Mouse (Mus musculus) midbrain, embryonic 13.5 days (tissue): ENCODE measurements around the gene Gm10134. TPM values are rescaled to one million over a fixed set of nuclear protein-coding genes. Genes with fewer than 3 reads are reported as not detected.

Experiments used
- ATAC-seq: fragments of 200-750 bp; cut with Nextera tagmentation; 2 replicates; pipeline ENCODE4 v1.8.0; 2017; ENCODE audit warnings: mild to moderate bottlenecking, moderate TSS enrichment, moderate library complexity
- H3K27ac ChIP-seq: fragments of 300-500 bp; sonication (generic); 2 replicates; pipeline ENCODE4 v1.5.1; 2015; ENCODE audit warnings: inconsistent platforms, mild to moderate bottlenecking, moderate library complexity
- H3K27me3 ChIP-seq: fragments of 300-500 bp; sonication (generic); 2 replicates; pipeline ENCODE4 v1.6.1; 2015; ENCODE audit warnings: mild to moderate bottlenecking, inconsistent platforms
- H3K36me3 ChIP-seq: fragments of 300-500 bp; sonication (generic); 2 replicates; pipeline ENCODE4 v1.6.1; 2015; ENCODE audit warnings: mild to moderate bottlenecking, inconsistent platforms
- H3K4me1 ChIP-seq: fragments of 300-500 bp; sonication (generic); replicated peaks from 2 replicates; pipeline ENCODE4 v1.6.1; 2015; ENCODE audit warnings: inconsistent platforms
- H3K4me2 ChIP-seq: fragments of 300-500 bp; sonication (generic); replicated peaks from 2 replicates; pipeline ENCODE4 v1.6.1; 2015; ENCODE audit warnings: moderate library complexity, mild to moderate bottlenecking, inconsistent platforms
- H3K4me3 ChIP-seq: fragments of 300-500 bp; sonication (generic); replicated peaks from 2 replicates; pipeline ENCODE4 v1.5.1; 2015; ENCODE audit warnings: mild to moderate bottlenecking, inconsistent platforms
- H3K9ac ChIP-seq: fragments of 300-500 bp; sonication (generic); replicated peaks from 2 replicates; pipeline ENCODE4 v1.6.1; 2015; ENCODE audit warnings: mild to moderate bottlenecking, inconsistent platforms
- H3K9me3 ChIP-seq: fragments of 300-500 bp; sonication (generic); 2 replicates; pipeline ENCODE4 v1.6.1; 2016; ENCODE audit warnings: mild to moderate bottlenecking, inconsistent platforms
- WGBS: fragments of 180-500 bp; shearing (Covaris S2); methylation state at CpG from one replicate; pipeline ENCODE4 v1.1.7; 2015; 5-methylcytosine and 5-hydroxymethylcytosine counted together
- polyA plus RNA-seq: library from polyadenylated mRNA; unstranded; fragments of >200 nt; fragmentation: Nextera tagmentation; extraction: Ambion mirVana; gene quantifications from 2 replicates; pipeline ENCODE4 v1.2.1, GENCODE M21; 2015

The Gm10134 gene
- polyA plus RNA-seq, 1 experiment from 2014 or later, result 1.0 TPM

GRCm38 (mm10) chr2:28546560-28546959 lies 40.7 kb downstream of the Gm10134 start:
- Histone ChIP-seq H3K4me3 (no peak overlapping the region), H3K4me1 (no peaks in the 10 kb centered on the region), H3K27me3 (no peaks in the 10 kb centered on the region), H3K9me3 (no peaks in the 10 kb centered on the region), H3K9ac (no peak overlapping the region), H3K27ac (no peak overlapping the region), H3K36me3 (peaks cover 98% of the 10 kb centered on the region), H3K4me2 (no peak overlapping the region)
- 81% methylated on average over 6 of the region's 6 CpGs for WGBS
- ATAC-seq, result no peak

GRCm38 (mm10) chr2:28547237-28548172 lies 41.6 kb downstream of the Gm10134 start:
- no peak overlapping the region for H3K4me3 ChIP-seq
- ATAC-seq, result peak; percentile 47; the same call in 1 of the 2 replicates
- WGBS, result 49% methylated on average over 11 of the region's 11 CpGs
- 0 out of 2 replicates have a peak overlapping the region, but pooled peaks have one; percentile 16 for H3K9ac ChIP-seq
- no peaks in the 10 kb centered on the region for H3K9me3 ChIP-seq
- H3K4me1 ChIP-seq, result no peaks in the 10 kb centered on the region
- H3K36me3 ChIP-seq, result peaks cover 98% of the 10 kb centered on the region
- no peaks in the 10 kb centered on the region for H3K27me3 ChIP-seq
- no peak overlapping the region for H3K27ac ChIP-seq
- no peak overlapping the region for H3K4me2 ChIP-seq

- H3K4me2 ChIP-seq, result no peak overlapping the region
- ATAC-seq, result no peak
- no peak overlapping the region for H3K9ac ChIP-seq
- WGBS, result 90% methylated on average over 13 of the region's 13 CpGs
- H3K36me3 ChIP-seq, result peaks cover 98% of the 10 kb centered on the region
- no peaks in the 10 kb centered on the region for H3K27me3 ChIP-seq
- no peaks in the 10 kb centered on the region for H3K9me3 ChIP-seq
- H3K27ac ChIP-seq, result no peak overlapping the region
- H3K4me3 ChIP-seq, result no peak overlapping the region
- no peaks in the 10 kb centered on the region for H3K4me1 ChIP-seq
Observed at GRCm38 (mm10) chr2:28549157-28549556, 43.3 kb downstream of the Gm10134 start.

- H3K9ac ChIP-seq, result no peak overlapping the region
- WGBS, result 94% methylated on average over 5 of the region's 5 CpGs
- H3K9me3 ChIP-seq, result no peaks in the 10 kb centered on the region
- no peaks in the 10 kb centered on the region for H3K4me1 ChIP-seq
- H3K27me3 ChIP-seq, result no peaks in the 10 kb centered on the region
- H3K36me3 ChIP-seq, result peaks cover 83% of the 10 kb centered on the region
- no peak overlapping the region for H3K4me3 ChIP-seq
- no peak for ATAC-seq
- H3K27ac ChIP-seq, result no peak overlapping the region
- H3K4me2 ChIP-seq, result no peak overlapping the region
Observed at GRCm38 (mm10) chr2:28552301-28552700, 46.4 kb downstream of the Gm10134 start.

Other genes starting within 250 kb of the Gm10134 start
- 10.7 and 11.8 TPM in 2 replicates for gene Ppp1r26, start 59.3 kb upstream of the Gm10134 start, polyA plus RNA-seq
- 0.85 and 1.3 TPM in 2 replicates for gene 1700007K13Rik, start 39.8 kb upstream of the Gm10134 start, polyA plus RNA-seq
- 50.1 and 52.3 TPM in 2 replicates for gene Mrps2, start 38.0 kb upstream of the Gm10134 start, polyA plus RNA-seq
- 0.54 and 1.4 TPM in 2 replicates for gene Gbgt1, start 9.2 kb upstream of the Gm10134 start, polyA plus RNA-seq
- gene Ralgds, start 7.0 kb downstream of the Gm10134 start, polyA plus RNA-seq, result 70.8 and 82.0 TPM in 2 replicates
- 0.07 and 0.13 TPM in 2 replicates for gene Cel, start 57.3 kb downstream of the Gm10134 start, polyA plus RNA-seq
- 51.0 and 51.6 TPM in 2 replicates for gene Gtf3c5, start 77.7 kb downstream of the Gm10134 start, polyA plus RNA-seq
- gene Gfi1b, start 115.9 kb downstream of the Gm10134 start, polyA plus RNA-seq, result 0.43 and 0.67 TPM in 2 replicates
- 37.1 and 38.4 TPM in 2 replicates for gene Tsc1, start 135.1 kb downstream of the Gm10134 start, polyA plus RNA-seq
- 1.1 and 1.6 TPM in 2 replicates for gene Spaca9, start 193.6 kb downstream of the Gm10134 start, polyA plus RNA-seq
- 2.2 and 2.6 TPM in 2 replicates for gene Ak8, start 194.1 kb downstream of the Gm10134 start, polyA plus RNA-seq